Mouse (Mus musculus) liver, embryonic 18 days (tissue): ENCODE measurements around the gene Sh2d1b2. TPM values are rescaled to one million over a fixed set of nuclear protein-coding genes. Genes with fewer than 3 reads are reported as not detected.

Experiments used
- polyA plus RNA-seq: library from polyadenylated mRNA; depleted of rRNA; stranded (reverse); fragments of >200 nt; gene quantifications from 2 replicates; pipeline ENCODE4 v1.2.3, GENCODE M21; 2012; rRNA removed

The Sh2d1b2 gene
- polyA plus RNA-seq: not detected in 2 replicates

GRCm38 (mm10) chr1:170232688-170233087 is at the start of gene Sh2d1b2:
Sh2d1b2 (plus strand) TSS chr1:170232749.

GRCm38 (mm10) chr1:170214757-170215522 is 17.6 kb upstream of the Sh2d1b2 start, which contains the start of gene Uhmk1:
Uhmk1 (minus strand) TSS chr1:170215397.

GRCm38 (mm10) chr1:170277016-170277415 is 44.5 kb downstream of the Sh2d1b2 start, which contains the start of gene Sh2d1b1:
Sh2d1b1 (plus strand) TSS chr1:170277320.

Other genes starting within 250 kb of the Sh2d1b2 start
- 0.57 and 0.72 TPM in 2 replicates for gene Ddr2, start 122.0 kb upstream of the Sh2d1b2 start, polyA plus RNA-seq
- 16.3 and 17.1 TPM in 2 replicates for gene Uap1, start 57.8 kb upstream of the Sh2d1b2 start, polyA plus RNA-seq
- 7.6 and 8.0 TPM in 2 replicates for gene Uhmk1, start 17.4 kb upstream of the Sh2d1b2 start, polyA plus RNA-seq
- gene Sh2d1b1, start 44.6 kb downstream of the Sh2d1b2 start, polyA plus RNA-seq: 0.21 and 0.23 TPM in 2 replicates
- 2.9 and 4.6 TPM in 2 replicates for gene Gm7694, start 73.6 kb downstream of the Sh2d1b2 start, polyA plus RNA-seq
- gene Spata46, start 76.1 kb downstream of the Sh2d1b2 start, polyA plus RNA-seq: not detected in 2 replicates